Mouse (Mus musculus): ENCODE measurements around the gene 2810408A11Rik. TPM values are rescaled to one million over a fixed set of nuclear protein-coding genes. Genes with fewer than 3 reads are reported as not detected.

2810408A11Rik gene
- total RNA-seq, 2 experiments from 2014 or later = 0.24 to 0.25 TPM

DNA sequence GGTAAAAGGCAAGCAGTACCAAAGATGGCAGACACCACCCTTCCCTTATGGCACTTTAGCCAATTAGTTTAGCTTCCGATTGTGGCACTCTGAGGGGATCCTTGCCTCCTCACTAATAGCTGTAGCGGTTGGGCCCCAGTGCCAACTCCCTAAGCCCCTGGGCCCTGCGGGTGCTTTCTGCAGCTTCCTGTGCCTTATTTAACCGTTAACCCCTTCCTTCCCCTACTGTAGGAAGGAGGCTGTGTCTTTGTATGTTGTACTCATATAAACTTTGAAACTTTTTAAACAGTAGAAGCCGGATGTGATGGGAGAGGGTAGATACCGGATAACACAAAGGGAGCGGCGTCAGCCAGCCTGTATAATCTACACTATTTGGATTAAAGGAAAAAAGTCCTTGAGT lies 50.0 kb downstream of the 2810408A11Rik start:
- no peak for DNase-seq (ENCODE audit: low spot score)

DNA sequence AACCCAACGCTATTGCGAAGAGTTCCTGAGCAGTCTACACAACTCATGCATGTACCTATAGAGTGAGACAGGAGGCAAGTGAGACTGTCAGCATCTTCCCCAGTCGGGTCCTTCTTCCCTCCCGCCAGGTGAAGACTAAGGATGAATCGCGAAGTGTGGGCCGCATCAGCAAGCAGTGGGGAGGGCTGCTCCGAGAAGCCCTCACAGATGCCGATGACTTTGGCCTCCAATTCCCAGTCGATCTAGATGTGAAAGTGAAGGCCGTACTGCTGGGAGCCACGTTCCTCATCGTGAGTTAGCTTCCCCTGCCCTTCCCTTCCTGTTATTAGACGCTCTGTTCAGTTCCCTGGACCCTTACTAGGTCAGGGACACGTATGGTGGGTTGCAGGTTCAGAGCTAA lies 50.9 kb downstream of the 2810408A11Rik start:
- DNase-seq (ENCODE audit: low spot score) = no peak

DNA sequence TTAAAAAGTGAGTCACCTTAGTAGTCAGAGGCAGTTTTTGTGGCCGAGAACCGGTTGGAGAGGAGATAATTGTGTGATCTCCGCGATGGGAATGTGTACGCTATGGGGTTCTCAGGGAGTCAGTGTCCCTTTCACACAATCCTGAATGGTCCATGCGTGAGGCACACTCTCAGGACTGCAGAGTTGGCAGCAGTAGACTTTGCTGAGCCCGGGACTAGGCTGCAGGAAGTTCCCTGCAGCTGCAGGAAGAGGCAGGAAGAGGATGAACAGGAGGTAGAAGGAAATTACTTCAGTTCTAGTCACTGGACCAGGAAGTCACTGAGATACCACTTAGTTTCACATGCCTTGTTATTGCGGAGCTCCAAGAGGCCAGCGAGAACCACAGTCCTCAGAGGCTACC lies 51.7 kb downstream of the 2810408A11Rik start:
- no peak for DNase-seq (ENCODE audit: low spot score)

DNA sequence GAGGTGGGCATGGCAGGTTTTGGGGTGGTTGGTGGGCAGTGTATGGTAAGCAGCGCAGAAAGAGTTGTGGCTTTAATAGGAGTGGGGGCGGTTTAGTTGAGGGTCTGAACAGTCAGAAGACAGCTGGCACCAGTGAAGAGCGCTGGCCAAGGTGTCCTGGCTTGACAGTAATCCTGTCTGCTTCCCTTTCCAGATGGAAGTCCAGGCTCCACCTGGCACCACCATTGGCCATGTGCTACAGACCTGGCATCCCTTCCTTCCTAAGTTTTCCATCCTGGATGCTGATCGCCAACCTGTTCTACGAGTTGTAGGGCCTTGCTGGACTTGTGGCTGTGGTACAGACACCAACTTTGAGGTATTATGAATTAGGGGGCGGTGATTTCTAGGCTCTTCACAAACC lies 52.8 kb downstream of the 2810408A11Rik start:
- no peak for DNase-seq (ENCODE audit: low spot score)

Small RNA genes lying within 50 kb of the gene (microRNA-seq; reads per million reads assigned to microRNA genes)
- gene Mir6924 = not detected

Other genes with a start within 250 kb of the 2810408A11Rik start
- gene Sox15, start 245.7 kb downstream of the 2810408A11Rik start, total RNA-seq (2021) = not detected
- gene Mpdu1, start 238.3 kb downstream of the 2810408A11Rik start, total RNA-seq (2021) = 1 to 10 TPM; 7.5 to 9.5 TPM
- gene Cd68, start 234.8 kb downstream of the 2810408A11Rik start, total RNA-seq (2021) = 1 to 10 TPM; 1.2 to 4.0 TPM
- gene Eif4a1, start 228.6 kb downstream of the 2810408A11Rik start, total RNA-seq (2021) = 10 to 100 TPM; 69.6 to 97.7 TPM
- gene Senp3, start 218.9 kb downstream of the 2810408A11Rik start, total RNA-seq (2021) = 10 to 100 TPM; 21.9 to 25.4 TPM
- under 1 TPM; 0.62 to 0.64 TPM for gene Tnfsf13, start 215.2 kb downstream of the 2810408A11Rik start, total RNA-seq (2021)
- gene Tnfsf12, start 205.1 kb downstream of the 2810408A11Rik start, total RNA-seq (2021) = 10 to 100 TPM in 1 of 2 experiments, 1 to 10 TPM in 1; 7.4 to 10.4 TPM
- 1 to 10 TPM; 1.1 to 1.3 TPM for gene Tnfsfm13, start 204.9 kb downstream of the 2810408A11Rik start, total RNA-seq (2021)
- 10 to 100 TPM; 33.0 to 33.9 TPM for gene Polr2a, start 142.3 kb downstream of the 2810408A11Rik start, total RNA-seq (2021)
- not detected for gene Slc35g3, start 139.0 kb downstream of the 2810408A11Rik start, total RNA-seq (2021)
- 10 to 100 TPM; 37.1 to 37.5 TPM for gene Zbtb4, start 135.1 kb downstream of the 2810408A11Rik start, total RNA-seq (2021)
- 10 to 100 TPM; 30.6 to 31.2 TPM for gene Chrnb1, start 105.0 kb downstream of the 2810408A11Rik start, total RNA-seq (2021)
- 1 to 10 TPM; 3.5 to 4.0 TPM for gene Fgf11, start 99.1 kb downstream of the 2810408A11Rik start, total RNA-seq (2021)
- under 1 TPM; 0.14 to 0.18 TPM for gene Tmem102, start 95.4 kb downstream of the 2810408A11Rik start, total RNA-seq (2021)
- not detected for gene Gm39566, start 85.7 kb downstream of the 2810408A11Rik start, total RNA-seq (2021)
- gene Spem2, start 82.5 kb downstream of the 2810408A11Rik start, total RNA-seq (2021) = not detected
- gene Spem1, start 78.8 kb downstream of the 2810408A11Rik start, total RNA-seq (2021) = not detected
- gene Nlgn2, start 63.2 kb downstream of the 2810408A11Rik start, total RNA-seq (2021) = 1 to 10 TPM; 1.9 to 2.9 TPM
- gene Tmem256, start 62.5 kb downstream of the 2810408A11Rik start, total RNA-seq (2021) = 100 to 1,000 TPM; 141 to 164 TPM
- gene Plscr3, start 54.6 kb downstream of the 2810408A11Rik start, total RNA-seq (2021) = 10 to 100 TPM; 10.1 to 12.7 TPM
- under 1 TPM in 1 of 2 experiments, not detected in 1; 0.07 TPM for gene Tnk1, start 42.3 kb downstream of the 2810408A11Rik start, total RNA-seq (2021)
- not detected for gene Tmem95, start 23.0 kb downstream of the 2810408A11Rik start, total RNA-seq (2021)
- gene Kctd11, start 19.6 kb downstream of the 2810408A11Rik start, total RNA-seq (2021) = 1 to 10 TPM; 1.3 to 1.5 TPM
- under 1 TPM; 0.21 to 0.30 TPM for gene Acap1, start 5.4 kb downstream of the 2810408A11Rik start, total RNA-seq (2021)
- 10 to 100 TPM; 25.9 to 27.4 TPM for gene Neurl4, start 85 bp upstream of the 2810408A11Rik start, total RNA-seq (2021)
- gene Gps2, start 12.9 kb upstream of the 2810408A11Rik start, total RNA-seq (2021) = 10 to 100 TPM; 50.8 to 55.8 TPM
- 100 to 1,000 TPM; 408 to 425 TPM for gene Eif5a, start 21.0 kb upstream of the 2810408A11Rik start, total RNA-seq (2021)
- 10 to 100 TPM in 1 of 2 experiments, 1 to 10 TPM in 1; 9.3 to 11.4 TPM for gene Ybx2, start 34.8 kb upstream of the 2810408A11Rik start, total RNA-seq (2021)
- 100 to 1,000 TPM; 424 to 439 TPM for gene Slc2a4, start 47.2 kb upstream of the 2810408A11Rik start, total RNA-seq (2021)
- gene Cldn7, start 63.8 kb upstream of the 2810408A11Rik start, total RNA-seq (2021) = not detected
- 100 to 1,000 TPM; 222 to 237 TPM for gene Ctdnep1, start 80.2 kb upstream of the 2810408A11Rik start, total RNA-seq (2021)
- 10 to 100 TPM; 35.1 to 35.3 TPM for gene Elp5, start 81.5 kb upstream of the 2810408A11Rik start, total RNA-seq (2021)
- 100 to 1,000 TPM; 211 to 222 TPM for gene Gabarap, start 90.2 kb upstream of the 2810408A11Rik start, total RNA-seq (2021)
- gene Phf23, start 94.8 kb upstream of the 2810408A11Rik start, total RNA-seq (2021) = 10 to 100 TPM; 18.0 to 19.2 TPM
- 1 to 10 TPM; 3.5 to 4.3 TPM for gene Dvl2, start 99.6 kb upstream of the 2810408A11Rik start, total RNA-seq (2021)
- 100 to 1,000 TPM; 319 to 378 TPM for gene Acadvl, start 114.4 kb upstream of the 2810408A11Rik start, total RNA-seq (2021)
- gene Dlg4, start 116.0 kb upstream of the 2810408A11Rik start, total RNA-seq (2021) = 1 to 10 TPM; 3.4 to 5.3 TPM
- not detected for gene Asgr1, start 153.1 kb upstream of the 2810408A11Rik start, total RNA-seq (2021)
- gene Asgr2, start 191.7 kb upstream of the 2810408A11Rik start, total RNA-seq (2021) = under 1 TPM in 1 of 2 experiments, not detected in 1; 0.47 TPM
- 1 to 10 TPM in 1 of 2 experiments, under 1 TPM in 1; 0.87 to 2.0 TPM for gene Mgl2, start 229.3 kb upstream of the 2810408A11Rik start, total RNA-seq (2021)